Mouse (Mus musculus): ENCODE measurements around the gene Gm5460. TPM values are rescaled to one million over a fixed set of nuclear protein-coding genes. Genes with fewer than 3 reads are reported as not detected.

The Gm5460 gene
- total and polyA plus RNA-seq, 3 experiments = not detected

DNA sequence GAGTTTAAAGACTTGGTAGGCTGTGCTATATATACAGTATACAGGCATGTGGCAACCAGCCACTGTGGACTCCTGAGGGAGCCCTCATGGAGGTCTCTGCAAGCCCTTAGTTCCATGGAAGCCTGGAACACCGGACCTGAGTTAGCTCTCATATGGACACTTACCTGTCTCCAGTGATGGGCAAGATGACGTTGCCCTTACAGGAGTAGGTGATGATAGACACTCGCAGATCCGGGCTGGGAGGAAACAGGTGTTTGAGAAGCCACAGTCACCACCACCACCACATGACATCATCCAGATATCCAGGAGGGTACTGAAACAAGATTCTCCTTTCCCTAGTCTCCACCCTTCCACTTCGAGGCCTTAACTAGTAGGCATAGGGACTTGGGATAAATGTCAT is 14.2 kb upstream of the Gm5460 start:
- no peaks in the 10 kb centered on the region for H3K36me3 ChIP-seq (ENCODE audit: control insufficient read depth in 1 of 2, insufficient read depth in 2 of 2, low read length in 2 of 2)
- H3K4me1 ChIP-seq (ENCODE audit: control insufficient read depth in 1 of 2, insufficient read depth in 2 of 2, low read length in 2 of 2) = no peaks in the 10 kb centered on the region
- no peaks in the 10 kb centered on the region for H3K27me3 ChIP-seq (ENCODE audit: control insufficient read depth in 1 of 2, insufficient read depth in 2 of 2, low read length in 2 of 2)
- no peak for DNase-seq (ENCODE audit: low read depth, low spot score)
- no peak overlapping the region for H3K9ac ChIP-seq (ENCODE audit: control insufficient read depth, low read depth, low read length, poor library complexity, severe bottlenecking)
- H3K4me3 ChIP-seq (ENCODE audit: control insufficient read depth in 1 of 2, insufficient read depth in 1 of 2, low read depth in 2 of 2, low read length in 2 of 2) = no peak overlapping the region
- H3K9me3 ChIP-seq (replicated peaks; ENCODE audit: insufficient read depth, low read length) = no peaks in the 10 kb centered on the region
- no peaks in the 10 kb centered on the region for H3K79me2 ChIP-seq (ENCODE audit: control insufficient read depth, insufficient read depth, low read length, poor library complexity)
- TF ChIP-seq USF1 (IDR thresholded peaks at IDR 0.05; ENCODE audit: low read depth, low read length) (no peak), ZNF384 (IDR thresholded peaks at IDR 0.05; ENCODE audit: low read depth, low read length) (no peak), RAD21 (IDR thresholded peaks at IDR 0.05; ENCODE audit: low read depth, low read length) (no peak), E2F4 (IDR thresholded peaks at IDR 0.05; ENCODE audit: borderline replicate concordance, low read depth, low read length) (no peak), KAT2A (conservative IDR thresholded peaks at IDR 0.05; ENCODE audit: low read depth, low read length) (no peak), USF2 (IDR thresholded peaks at IDR 0.05; ENCODE audit: borderline replicate concordance in 1 of 2, insufficient read depth in 1 of 2, low read depth in 1 of 2, low read length in 2 of 2) (no peak), TAL1 (IDR thresholded peaks at IDR 0.05; ENCODE audit: low read length) (no peak), CTCF (IDR thresholded peaks at IDR 0.05 in 2 of 3, conservative IDR thresholded peaks at IDR 0.05 in 1 of 3; ENCODE audit: control insufficient read depth in 1 of 3, insufficient read depth in 1 of 3, low read depth in 2 of 3, low read length in 3 of 3, poor library complexity in 1 of 3, severe bottlenecking in 1 of 3) (no peak), CHD2 (IDR thresholded peaks at IDR 0.05; ENCODE audit: low read length) (no peak), SMC3 (IDR thresholded peaks at IDR 0.05; ENCODE audit: low read depth, low read length) (no peak), NELFE (IDR thresholded peaks at IDR 0.05; ENCODE audit: low read depth, low read length) (no peak), UBTF (IDR thresholded peaks at IDR 0.05; ENCODE audit: borderline replicate concordance, insufficient read depth, low read depth, low read length) (no peak)
- no peak overlapping the region for H3K27ac ChIP-seq (ENCODE audit: control insufficient read depth, low read depth, low read length)

DNA sequence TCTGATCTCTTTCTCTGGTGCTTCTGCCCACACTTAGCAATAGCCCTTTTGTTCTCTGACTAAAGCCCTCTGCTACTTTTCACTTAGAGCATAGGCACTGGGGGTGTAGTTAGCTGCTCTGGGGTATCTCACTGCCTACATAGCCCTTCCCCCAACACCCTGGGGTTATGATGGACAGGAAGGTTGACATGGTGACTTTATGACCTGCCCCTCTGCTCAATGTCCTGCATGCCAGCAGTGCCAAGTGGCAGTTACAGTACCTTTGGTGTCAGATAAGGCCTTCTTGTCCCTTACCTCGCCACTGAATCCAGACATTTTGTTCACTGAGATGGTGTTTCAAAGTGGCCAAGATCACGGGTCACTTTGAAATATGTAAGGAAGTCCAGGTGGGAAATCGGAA is 1.5 kb upstream of the Gm5460 start, which contains the start of gene Gm30083:
Gene Gm30083 (minus strand): TSS at position 120 of the 400 bp plus-strand sequence.
- no peak for TF ChIP-seq RAD21 (IDR thresholded peaks at IDR 0.05; ENCODE audit: low read depth, low read length)
- Histone ChIP-seq H3K9me3 (replicated peaks; ENCODE audit: insufficient read depth, low read length) (no peaks in the 10 kb centered on the region), H3K27ac (ENCODE audit: control insufficient read depth, low read depth, low read length) (no peak within 1 kb of the TSS), H3K27me3 (ENCODE audit: control insufficient read depth in 1 of 2, insufficient read depth in 2 of 2, low read length in 2 of 2) (no peaks in the 10 kb centered on the region), H3K36me3 (ENCODE audit: control insufficient read depth in 1 of 2, insufficient read depth in 2 of 2, low read length in 2 of 2) (no peaks in the 10 kb centered on the region), H3K4me1 (ENCODE audit: control insufficient read depth in 1 of 2, insufficient read depth in 2 of 2, low read length in 2 of 2) (no peaks in the 10 kb centered on the region), H3K79me2 (ENCODE audit: control insufficient read depth, insufficient read depth, low read length, poor library complexity) (no peaks in the 10 kb centered on the region), H3K9ac (ENCODE audit: control insufficient read depth, low read depth, low read length, poor library complexity, severe bottlenecking) (no peak within 1 kb of the TSS), H3K4me3 (ENCODE audit: control insufficient read depth in 1 of 2, insufficient read depth in 1 of 2, low read depth in 2 of 2, low read length in 2 of 2) (no peak within 1 kb of the TSS)
- no peak for DNase-seq (ENCODE audit: low read depth, low spot score)

- DNase-seq (ENCODE audit: low read depth, low spot score) = no peak
- Histone ChIP-seq H3K9ac (ENCODE audit: control insufficient read depth, low read depth, low read length, poor library complexity, severe bottlenecking) (no peak overlapping the region), H3K79me2 (ENCODE audit: control insufficient read depth, insufficient read depth, low read length, poor library complexity) (no peaks in the 10 kb centered on the region), H3K9me3 (replicated peaks; ENCODE audit: insufficient read depth, low read length) (no peaks in the 10 kb centered on the region), H3K27ac (ENCODE audit: control insufficient read depth, low read depth, low read length) (no peak overlapping the region), H3K27me3 (ENCODE audit: control insufficient read depth in 1 of 2, insufficient read depth in 2 of 2, low read length in 2 of 2) (no peaks in the 10 kb centered on the region), H3K36me3 (ENCODE audit: control insufficient read depth in 1 of 2, insufficient read depth in 2 of 2, low read length in 2 of 2) (no peaks in the 10 kb centered on the region), H3K4me1 (ENCODE audit: control insufficient read depth in 1 of 2, insufficient read depth in 2 of 2, low read length in 2 of 2) (no peaks in the 10 kb centered on the region), H3K4me3 (ENCODE audit: control insufficient read depth in 1 of 2, insufficient read depth in 1 of 2, low read depth in 2 of 2, low read length in 2 of 2) (no peak overlapping the region)
- no peak for TF ChIP-seq NRF1 (IDR thresholded peaks at IDR 0.05; ENCODE audit: insufficient read depth, low read depth, low read length, poor library complexity, severe bottlenecking)
- no peak for TF ChIP-seq TAL1 (IDR thresholded peaks at IDR 0.05; ENCODE audit: low read length)
- TF ChIP-seq ZNF384 (IDR thresholded peaks at IDR 0.05; ENCODE audit: low read depth, low read length) = no peak
- no peak for TF ChIP-seq CTCF (IDR thresholded peaks at IDR 0.05 in 2 of 3, conservative IDR thresholded peaks at IDR 0.05 in 1 of 3; ENCODE audit: control insufficient read depth in 1 of 3, insufficient read depth in 1 of 3, low read depth in 2 of 3, low read length in 3 of 3, poor library complexity in 1 of 3, severe bottlenecking in 1 of 3)
- TF ChIP-seq KAT2A (conservative IDR thresholded peaks at IDR 0.05; ENCODE audit: low read depth, low read length) = no peak
- TF ChIP-seq GATA1 (IDR thresholded peaks at IDR 0.05; ENCODE audit: low read depth, low read length) = no peak
- no peak for TF ChIP-seq POLR2A (IDR thresholded peaks at IDR 0.05; ENCODE audit: control insufficient read depth in 1 of 2, insufficient read depth in 1 of 2, low read depth in 1 of 2, low read length in 2 of 2, poor library complexity in 1 of 2)
Observed at GRCm38 (mm10) chr14:34016938-34017337, 380 bp downstream of the Gm5460 start.

Measured in MEL (cell line).